ENCODE assay signal across 8 mouse cellular contexts in the genomic region with DNA sequence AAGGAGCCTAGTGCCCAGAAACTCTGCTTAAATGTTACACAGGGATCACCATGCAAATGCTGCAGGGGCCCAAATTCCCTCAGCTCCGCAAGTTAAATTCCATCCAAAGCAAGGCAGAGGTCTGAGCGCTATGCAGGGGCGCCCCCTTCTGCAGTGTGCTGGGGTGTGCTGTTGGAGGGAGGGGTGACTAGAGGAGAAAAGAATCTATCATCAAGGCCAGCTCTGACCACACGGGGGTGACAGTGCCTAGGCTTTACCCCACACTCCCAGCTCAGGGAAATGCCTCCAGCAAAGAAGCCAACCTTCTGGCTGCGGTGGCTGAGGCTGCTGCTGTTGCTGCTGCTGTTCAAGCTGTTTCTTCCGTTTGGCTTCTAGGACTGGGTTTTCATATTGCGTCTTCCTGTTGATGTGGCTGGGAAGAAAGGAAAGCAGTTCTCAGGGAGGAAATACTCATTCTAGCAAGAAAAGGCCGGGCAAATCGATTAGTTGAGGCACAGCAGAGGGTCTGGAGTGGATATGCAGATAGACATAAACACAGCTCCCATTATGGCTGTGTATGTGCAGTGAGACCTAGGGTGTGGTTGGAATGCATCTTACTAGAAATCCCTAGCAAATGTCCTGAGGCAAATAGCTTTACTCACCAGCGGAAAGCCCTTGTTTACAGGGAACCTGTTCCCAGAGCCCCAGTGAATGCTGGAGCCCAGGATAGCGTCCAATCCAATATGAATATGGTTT.
DNase-seq lines count a peak whose midpoint lies in the region; ATAC-seq and TF ChIP-seq lines count a peak whose summit lies in the region.

No protein-coding gene starts in this region.

- TF ChIP-seq POLR2A in lung, adult 2 months (IDR thresholded peaks at IDR 0.05; ENCODE audit: borderline replicate concordance, extremely low read depth, low read depth, low read length): no peak

- in situ Hi-C loops in Patski (cut with MboI; ENCODE audit: low pct_unique_long_range_greater_than_20kb): loop anchor here (5.0 to 25.0 kb wide), 2 partner anchors 280 to 705 kb away; no protein-coding TSS in a partner anchor

- POLR2A ChIA-PET in Patski (lab: Charles Lee): interaction anchor here (0.7 kb wide), 1 partner anchor 20 kb away, joined by 4 read pairs; no protein-coding TSS in a partner anchor

- H3K4me1 ChIP-seq in hindbrain, embryonic 10.5 days (replicated peaks): peaks cover 17% of the 10 kb centered on the region
- no peaks in the 10 kb centered on the region for H3K4me1 ChIP-seq in lung, adult 2 months (ENCODE audit: control insufficient read depth, insufficient read depth, low read length)

- H3K4me3 ChIP-seq in hindbrain, embryonic 10.5 days: no peak overlapping the region
- H3K4me3 ChIP-seq in lung, adult 2 months (replicated peaks; ENCODE audit: extremely low read depth, low read depth, low read length): no peak overlapping the region

- ATAC-seq in Patski: peak; percentile 98

- peak; percentile 37 for DNase-seq in Patski (ENCODE audit: low read depth, low spot score)
- peak; percentile 72 for DNase-seq in cerebellum, adult 9-11 months
- peak; percentile 73 to 83 for DNase-seq in frontal cortex, postnatal 10 days (ENCODE audit: low spot score in 2 of 2)
- DNase-seq in hindbrain, embryonic 10.5 days (ENCODE audit: low spot score): peak; percentile 84
- peak; percentile 78 for DNase-seq in layer of hippocampus, adult 9-10 months (ENCODE audit: low spot score)
- DNase-seq in lung, adult 2 months: peak; percentile 47
- DNase-seq in ovary, postnatal 36 days (ENCODE audit: low spot score): peak; percentile 78
- peak; percentile 27 for DNase-seq in urinary bladder, adult 2 months (ENCODE audit: low spot score)

- peak; percentile 95 for TF ChIP-seq CTCF in Patski (IDR thresholded peaks at IDR 0.05)
- TF ChIP-seq CTCF in lung, adult 2 months (IDR thresholded peaks at IDR 0.05; ENCODE audit: insufficient read depth, low read length): peak; percentile 85

- no peaks in the 10 kb centered on the region for H3K9me3 ChIP-seq in hindbrain, embryonic 10.5 days

- CTCF ChIA-PET in Patski (lab: Charles Lee): interaction anchor here (0.9 to 1.4 kb wide), 9 partner anchors 8 to 296 kb away, joined by 3 to 9 read pairs (median 3); no protein-coding TSS in a partner anchor

- H3K36me3 ChIP-seq in hindbrain, embryonic 10.5 days: peaks cover 44% of the 10 kb centered on the region

- no peaks in the 10 kb centered on the region for H3K27me3 ChIP-seq in Patski
- no peaks in the 10 kb centered on the region for H3K27me3 ChIP-seq in hindbrain, embryonic 10.5 days (ENCODE audit: insufficient read depth, poor library complexity, severe bottlenecking)

- H3K27ac ChIP-seq in hindbrain, embryonic 10.5 days: peak overlapping the region; percentile 42

- 34% methylated on average over 11 of the region's 11 CpGs for WGBS in hindbrain, embryonic 10.5 days
- 21% methylated on average over 11 of the region's 11 CpGs for WGBS in lung, adult 2 months

Comparison
In these comparisons a context has a peak if more than half of its experiments do, and no peak if none do; other contexts are left out.
1. DNase-seq: peak in every context shown above with its lines; median percentile 84 in hindbrain, embryonic 10.5 days; 78 in frontal cortex, postnatal 10 days; 78 in layer of hippocampus, adult 9-10 months; 78 in ovary, postnatal 36 days; 72 in cerebellum, adult 9-11 months; 47 in lung, adult 2 months; 37 in Patski; 27 in urinary bladder, adult 2 months.